Mouse (Mus musculus) small intestine, adult 2 months (tissue): ENCODE results near the gene Trappc4.

Source experiments
- CTCF ChIP-seq: fragments of 200-500 bp; IDR thresholded peaks from 2 replicates; pipeline ENCODE4 v1.5.1; 2012; ENCODE audit warnings: low read depth, mild to moderate bottlenecking, control low read depth, inconsistent platforms, low read length, moderate library complexity, mixed read lengths; ENCODE audit not compliant: insufficient replicate concordance, insufficient read length; ENCODE audit errors: extremely low read depth
- POLR2A ChIP-seq: fragments of 200-500 bp; IDR thresholded peaks from 2 replicates; pipeline ENCODE4 v1.6.1; 2012; ENCODE audit warnings: low read depth, mild to moderate bottlenecking, control low read depth, inconsistent platforms, low read length, moderate library complexity

DNA sequence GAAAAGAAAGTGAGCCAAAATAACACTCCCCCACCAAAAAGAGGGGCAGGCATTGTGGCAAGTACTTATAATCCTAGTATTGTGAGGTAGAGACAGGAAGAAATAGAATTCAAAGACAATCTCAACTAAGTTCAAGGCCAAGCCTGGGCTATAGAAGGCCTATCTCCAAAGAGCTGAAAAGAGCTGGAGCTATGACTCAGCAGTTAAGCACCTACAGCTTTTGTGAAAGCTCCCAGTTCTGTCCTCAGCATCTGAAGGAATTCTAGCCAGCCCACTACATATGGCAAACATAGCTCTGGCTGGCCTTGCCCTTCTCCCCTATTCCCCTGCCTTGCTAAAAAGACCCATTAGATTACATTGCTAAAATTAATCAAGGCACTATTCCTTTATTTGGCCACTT is 34.0 kb downstream of the Trappc4 start:
- TF ChIP-seq CTCF = no peak
- no peak for TF ChIP-seq POLR2A
